In the genomic region with DNA sequence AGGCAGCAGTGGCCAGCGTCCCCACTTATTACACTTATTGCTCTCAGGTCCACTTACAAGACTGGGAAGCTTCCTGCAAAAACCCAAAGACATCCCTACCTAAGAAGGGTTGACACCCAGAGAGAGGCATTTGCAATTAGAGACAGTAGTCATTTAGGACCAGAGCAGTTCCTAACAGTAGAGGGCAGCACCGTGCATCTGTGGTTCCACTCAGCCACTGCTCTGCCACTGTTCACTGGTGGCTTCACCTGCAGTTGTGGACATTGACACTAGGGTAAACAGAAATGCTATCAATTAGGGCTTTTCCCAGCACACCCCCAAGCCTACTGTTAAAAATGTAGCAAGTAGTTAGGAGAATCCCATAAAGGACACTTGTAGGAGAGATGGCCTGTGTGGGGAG, we compare ENCODE assay signal across 9 mouse cellular contexts. TPM values are rescaled to one million over a fixed set of nuclear protein-coding genes. Genes with fewer than 3 reads are reported as not detected.
A peak's percentile ranks its signal among the peaks of the same experiment; 100 is the strongest.
DNase-seq lines count a peak whose midpoint lies in the region; ATAC-seq and TF ChIP-seq lines count a peak whose summit lies in the region.
"Had no signal": no experiment of that assay in that cellular context is flagged by ENCODE, and none has a peak within 500 bp of the region (broad histone marks: within the 10 kb centered on the region; RNA-seq: fewer than 3 reads in every experiment).

No protein-coding gene starts in this region.

- intact Hi-C loops in left cerebral cortex, postnatal 10 days (cut with DNase I): loop anchor here (5.0 kb wide), 1 partner anchor 110 kb away; no protein-coding TSS in a partner anchor

- no peaks in the 10 kb centered on the region for H3K27me3 ChIP-seq in kidney, embryonic 14.5 days (ENCODE audit: control insufficient read depth, insufficient read depth, low read length)
- H3K27me3 ChIP-seq in embryonic facial prominence, embryonic 14.5 days (replicated peaks; ENCODE audit: control insufficient read depth, insufficient read depth, low read length): no peaks in the 10 kb centered on the region
- H3K27me3 ChIP-seq in hindbrain, embryonic 13.5 days: no peaks in the 10 kb centered on the region
- H3K27me3 ChIP-seq in stomach, postnatal 0 days (ENCODE audit: control insufficient read depth, insufficient read depth, low read length): no peaks in the 10 kb centered on the region

- no peaks in the 10 kb centered on the region for H3K9me3 ChIP-seq in kidney, embryonic 14.5 days (ENCODE audit: control insufficient read depth, low read length)
- no peaks in the 10 kb centered on the region for H3K9me3 ChIP-seq in embryonic facial prominence, embryonic 14.5 days (ENCODE audit: control insufficient read depth, low read length)
- H3K9me3 ChIP-seq in hindbrain, embryonic 13.5 days: no peaks in the 10 kb centered on the region
- H3K9me3 ChIP-seq in stomach, postnatal 0 days (ENCODE audit: control insufficient read depth, low read length): no peaks in the 10 kb centered on the region

- H3K4me1 ChIP-seq in kidney, embryonic 14.5 days (ENCODE audit: control insufficient read depth, insufficient read depth, low read length): no peaks in the 10 kb centered on the region
- H3K4me1 ChIP-seq in embryonic facial prominence, embryonic 14.5 days (ENCODE audit: control insufficient read depth, insufficient read depth, low read length): no peaks in the 10 kb centered on the region
- H3K4me1 ChIP-seq in hindbrain, embryonic 13.5 days (replicated peaks): no peaks in the 10 kb centered on the region
- no peaks in the 10 kb centered on the region for H3K4me1 ChIP-seq in stomach, postnatal 0 days (replicated peaks; ENCODE audit: control insufficient read depth, insufficient read depth)

- TF ChIP-seq EP300 in stomach, postnatal 0 days (optimal IDR thresholded peaks at IDR 0.05): no peak

- ATAC-seq in kidney, embryonic 14.5 days (ENCODE audit: low FRiP score, low TSS enrichment): no peak
- peak; percentile 50; the same call in 1 of the 2 replicates for ATAC-seq in embryonic facial prominence, embryonic 14.5 days (ENCODE audit: low read depth)
- 0 out of 2 replicates have a peak, but pooled peaks have one; percentile 28 for ATAC-seq in hindbrain, embryonic 13.5 days (ENCODE audit: low FRiP score)
- ATAC-seq in monocyte, adult 5-6 weeks (replicated peaks; ENCODE audit: insufficient number of reproducible peaks, low FRiP score, low TSS enrichment, poor library complexity, severe bottlenecking): 0 out of 2 replicates have a peak, but pooled peaks have one; percentile 56
- ATAC-seq in stomach, postnatal 0 days (ENCODE audit: low FRiP score, low TSS enrichment): peak; percentile 69

- TF ChIP-seq CTCF in stomach, postnatal 0 days (IDR thresholded peaks at IDR 0.05; ENCODE audit: low read depth): peak; percentile 91

- no peak overlapping the region for H3K27ac ChIP-seq in kidney, embryonic 14.5 days (ENCODE audit: low read depth, low read length)
- no peak overlapping the region for H3K27ac ChIP-seq in embryonic facial prominence, embryonic 14.5 days (replicated peaks; ENCODE audit: low read depth, low read length)
- no peak overlapping the region for H3K27ac ChIP-seq in hindbrain, embryonic 13.5 days
- no peak overlapping the region for H3K27ac ChIP-seq in stomach, postnatal 0 days (replicated peaks)
- H3K27ac ChIP-seq: macrophage had no signal

- WGBS in kidney, embryonic 14.5 days: 27% methylated on average over 2 of the region's 2 CpGs
- WGBS in embryonic facial prominence, embryonic 14.5 days: 11% methylated on average over 2 of the region's 2 CpGs
- WGBS in hindbrain, embryonic 13.5 days: 22% methylated on average over 2 of the region's 2 CpGs
- WGBS in stomach, postnatal 0 days: 5% methylated on average over 2 of the region's 2 CpGs

- no peak overlapping the region for H3K4me3 ChIP-seq in kidney, embryonic 14.5 days (ENCODE audit: low read length)
- H3K4me3 ChIP-seq in embryonic facial prominence, embryonic 14.5 days (ENCODE audit: low read depth, low read length): no peak overlapping the region
- H3K4me3 ChIP-seq in hindbrain, embryonic 13.5 days: no peak overlapping the region
- H3K4me3 ChIP-seq in stomach, postnatal 0 days (ENCODE audit: low read depth, low read length): no peak overlapping the region

- H3K9ac ChIP-seq in kidney, embryonic 14.5 days (ENCODE audit: low read depth, low read length): no peak overlapping the region
- no peak overlapping the region for H3K9ac ChIP-seq in embryonic facial prominence, embryonic 14.5 days (ENCODE audit: low read depth, low read length)
- no peak overlapping the region for H3K9ac ChIP-seq in hindbrain, embryonic 13.5 days
- no peak overlapping the region for H3K9ac ChIP-seq in stomach, postnatal 0 days (ENCODE audit: low read length)

- no peak overlapping the region for H3K4me2 ChIP-seq in kidney, embryonic 14.5 days (replicated peaks; ENCODE audit: low read depth, low read length)
- no peak overlapping the region for H3K4me2 ChIP-seq in embryonic facial prominence, embryonic 14.5 days (ENCODE audit: low read depth, low read length)
- H3K4me2 ChIP-seq in hindbrain, embryonic 13.5 days: no peak overlapping the region
- no peak overlapping the region for H3K4me2 ChIP-seq in stomach, postnatal 0 days (replicated peaks; ENCODE audit: low read depth)

- peak; percentile 68 for DNase-seq in kidney, adult 18-20 months
- DNase-seq in adrenal gland, postnatal 36 days: peak; percentile 75 to 85
- DNase-seq in embryonic facial prominence, embryonic 14.5 days (ENCODE audit: low spot score): peak; percentile 65
- peak; percentile 51 to 74 for DNase-seq in left cerebral cortex, postnatal 10 days (ENCODE audit: extremely low spot score in 1 of 2, low spot score in 2 of 2)
- peak; percentile 67 for DNase-seq in stomach, postnatal 0 days (ENCODE audit: low spot score)

- H3K36me3 ChIP-seq in kidney, embryonic 14.5 days (ENCODE audit: control insufficient read depth, insufficient read depth, low read length): no peaks in the 10 kb centered on the region
- no peaks in the 10 kb centered on the region for H3K36me3 ChIP-seq in embryonic facial prominence, embryonic 14.5 days (ENCODE audit: control insufficient read depth, insufficient read depth, low read length)
- no peaks in the 10 kb centered on the region for H3K36me3 ChIP-seq in hindbrain, embryonic 13.5 days
- H3K36me3 ChIP-seq in stomach, postnatal 0 days (ENCODE audit: control insufficient read depth, insufficient read depth, low read length): no peaks in the 10 kb centered on the region

RNA-seq across cellular contexts. Expression of a gene that starts 40.7 kb away (rescaled TPM):
- polyA plus RNA-seq in kidney, embryonic 14.5 days (2014; fragmentation: Nextera tagmentation; extraction: Ambion mirVana): 0.81 and 1.1 TPM in 2 replicates
- 1 to 10 TPM; 1.4 to 2.1 TPM for total RNA-seq in adrenal gland, postnatal 36 days (2021)
- 1.8 and 1.9 TPM in 2 replicates for polyA plus RNA-seq in embryonic facial prominence, embryonic 14.5 days (2014; fragmentation: Nextera tagmentation; extraction: Ambion mirVana)
- polyA plus RNA-seq in hindbrain, embryonic 13.5 days (2015; fragmentation: Nextera tagmentation; extraction: Ambion mirVana): 2.1 and 2.4 TPM in 2 replicates
- 100 to 1,000 TPM; 131 to 132 TPM for total RNA-seq in left cerebral cortex, postnatal 10 days (2021)
- total RNA-seq in monocyte, adult 5-6 weeks (2017): 0.29 to 0.48 TPM in 2 of 3 replicates, not detected in the other
- polyA plus RNA-seq in stomach, postnatal 0 days (2015; fragmentation: Nextera tagmentation; extraction: Ambion mirVana): 0.57 and 0.71 TPM in 2 replicates
